Mouse (Mus musculus) right cerebral cortex, postnatal 10 days (tissue): ENCODE measurements around the gene Ecm2.

Source experiments
- DNase-seq, 2 experiments: peaks; one replicate each; pipeline ENCODE4 v3.0.0; 2021; ENCODE audit warnings: low spot score in 2 of 2

The Ecm2 gene

DNA sequence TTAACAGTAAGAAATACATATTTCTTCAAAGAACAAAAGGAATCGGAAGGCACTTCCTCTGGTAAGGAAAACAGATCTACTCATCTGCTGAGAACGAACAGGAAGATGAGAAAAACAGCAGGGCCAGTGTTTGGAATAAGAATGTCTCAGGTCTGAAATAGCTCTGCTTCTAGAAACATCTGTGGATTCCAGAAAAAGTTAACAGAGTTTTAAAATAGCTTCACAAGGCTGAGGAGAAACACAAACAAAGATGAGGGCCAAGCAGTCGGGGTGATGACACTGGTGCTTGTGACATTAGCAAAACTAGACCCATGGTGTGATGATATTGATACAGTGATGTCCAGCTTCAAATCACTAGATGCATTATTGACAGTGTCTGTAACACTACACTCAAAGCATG is 2.6 kb downstream of the Ecm2 start:
- no peak for DNase-seq

DNA sequence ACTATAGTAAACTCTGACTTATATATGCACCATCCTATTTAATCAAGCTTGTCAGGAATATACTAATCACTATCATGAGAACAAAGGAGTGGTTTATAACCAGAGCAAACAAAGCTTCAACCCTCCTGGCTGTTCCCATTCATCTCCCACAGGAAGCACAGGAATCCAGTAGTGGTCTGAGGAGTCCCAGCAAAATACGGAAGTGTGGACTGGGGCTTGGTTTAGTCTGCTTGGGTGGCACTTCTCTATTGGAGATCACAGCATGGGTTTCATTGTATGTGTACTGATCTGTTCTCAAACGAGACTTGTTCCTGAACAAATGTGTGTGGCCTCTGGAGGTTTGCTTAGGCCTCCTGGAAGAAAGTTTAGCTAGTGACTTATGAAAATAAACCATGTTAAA is 14.2 kb downstream of the Ecm2 start:
- no peak for DNase-seq

DNA sequence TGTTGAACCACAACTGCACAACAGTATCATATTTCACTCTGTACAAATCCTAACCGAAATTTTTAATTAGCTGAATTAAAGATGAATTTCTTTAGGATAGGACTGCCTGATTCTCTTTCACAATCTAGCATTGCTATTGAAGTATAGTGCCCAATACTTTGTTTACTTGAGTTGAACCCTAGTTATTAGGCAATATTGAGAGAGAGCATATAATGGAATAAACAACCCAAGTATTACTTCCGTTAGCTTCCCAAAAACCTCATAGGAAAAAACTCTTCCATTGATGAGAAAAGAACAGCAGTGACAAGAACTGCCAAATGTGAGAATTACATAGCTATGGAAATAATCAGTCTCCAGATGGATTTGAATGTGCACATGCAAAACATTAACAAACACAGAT is 21.6 kb downstream of the Ecm2 start:
- DNase-seq, result no peak

DNA sequence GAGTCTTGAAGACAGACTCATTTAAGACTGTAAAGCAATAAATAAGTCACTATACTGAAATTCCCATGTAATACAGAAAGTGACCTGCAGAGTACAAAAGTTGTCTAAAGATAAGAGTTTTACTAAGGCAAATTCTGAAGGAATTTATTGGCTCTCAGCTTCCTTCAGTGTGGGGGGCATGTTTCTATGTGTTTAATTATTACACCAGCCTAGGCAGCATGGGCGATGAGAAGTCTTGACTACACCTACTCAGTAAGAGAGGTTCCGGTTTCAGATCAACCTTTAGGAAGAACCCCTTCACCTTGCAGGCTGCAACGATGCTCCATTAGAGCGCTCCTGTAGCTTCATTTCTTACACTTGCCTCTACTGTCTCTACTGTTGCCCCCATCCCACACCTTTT is 26.0 kb downstream of the Ecm2 start:
- DNase-seq, result no peak

- no peak for DNase-seq
These were observed 32.3 kb downstream of the Ecm2 start for GRCm38 (mm10) chr13:49536946-49537345.

- no peak for DNase-seq
These were observed 34.1 kb downstream of the Ecm2 start for GRCm38 (mm10) chr13:49538693-49539092.

GRCm38 (mm10) chr13:49544279-49544678 is 39.7 kb downstream of the Ecm2 start, which contains the start of gene Aspn:
Gene Aspn, plus strand, starts transcription at chr13:49544443.
- no peak for DNase-seq

DNA sequence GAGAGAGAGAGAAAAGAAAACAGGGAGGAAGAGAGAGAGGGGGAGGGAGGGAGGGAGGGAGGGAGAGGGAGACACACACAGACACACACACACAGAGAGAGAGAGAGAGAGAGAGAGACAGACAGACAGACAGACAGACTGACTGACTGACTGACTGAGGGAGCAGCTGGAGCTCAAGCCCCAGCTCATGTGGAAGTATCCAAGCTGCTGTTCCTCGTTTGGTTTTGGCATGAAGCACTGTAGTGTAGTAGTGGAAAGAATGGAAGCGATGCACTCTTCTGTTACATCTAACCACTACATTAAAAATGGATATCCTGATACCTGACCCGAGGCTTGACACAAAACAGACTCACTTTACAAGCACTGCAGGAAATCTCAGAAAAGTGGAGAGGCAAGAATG is 41.0 kb downstream of the Ecm2 start:
- DNase-seq, result no peak

GRCm38 (mm10) chr13:49546517-49546916 is 41.9 kb downstream of the Ecm2 start:
- DNase-seq, result no peak

- DNase-seq, result no peak
These were observed 43.0 kb downstream of the Ecm2 start for GRCm38 (mm10) chr13:49547563-49548150.

- DNase-seq, result no peak
These were observed 45.0 kb downstream of the Ecm2 start for GRCm38 (mm10) chr13:49549616-49550015.

DNA sequence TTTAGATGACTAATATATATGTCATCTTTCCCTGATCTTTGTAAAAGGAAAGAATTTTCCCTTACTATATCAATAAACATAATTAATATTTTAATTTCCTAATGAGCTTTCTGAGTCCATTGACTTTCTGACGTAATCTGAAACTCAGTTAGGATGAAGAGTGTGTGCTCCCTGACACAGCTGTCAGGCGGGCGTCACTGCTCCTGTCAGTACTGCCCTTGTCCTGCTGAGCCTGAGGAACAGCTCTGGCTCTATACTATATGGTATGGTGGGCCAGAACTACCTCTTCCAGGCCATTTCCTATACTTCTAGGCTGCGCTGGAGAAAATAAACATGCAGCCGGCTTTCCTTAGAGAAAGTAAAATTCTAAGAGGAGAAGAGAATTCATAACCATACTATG is 49.9 kb downstream of the Ecm2 start:
- no peak for DNase-seq

DNA sequence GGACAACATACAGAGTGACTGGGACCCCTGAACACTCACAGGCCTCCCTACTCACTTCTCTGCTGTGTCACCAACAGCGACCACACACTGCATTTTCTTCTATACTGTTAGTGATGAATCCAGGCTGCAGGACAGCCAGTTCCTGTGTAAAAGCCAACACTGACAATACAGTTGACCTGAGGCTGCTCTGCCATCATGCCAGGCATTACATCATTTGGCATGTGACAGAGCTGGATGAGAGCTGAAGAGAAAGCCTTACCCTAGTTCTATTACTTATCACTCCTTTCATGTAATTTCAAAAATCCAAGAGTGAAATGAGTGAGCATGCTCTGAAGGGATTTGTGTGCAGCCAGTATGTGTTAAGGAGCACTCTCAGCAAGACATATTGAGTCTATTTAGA is 51.6 kb downstream of the Ecm2 start:
- no peak for DNase-seq

GRCm38 (mm10) chr13:49556924-49557323 is 52.3 kb downstream of the Ecm2 start:
- DNase-seq, result no peak

DNA sequence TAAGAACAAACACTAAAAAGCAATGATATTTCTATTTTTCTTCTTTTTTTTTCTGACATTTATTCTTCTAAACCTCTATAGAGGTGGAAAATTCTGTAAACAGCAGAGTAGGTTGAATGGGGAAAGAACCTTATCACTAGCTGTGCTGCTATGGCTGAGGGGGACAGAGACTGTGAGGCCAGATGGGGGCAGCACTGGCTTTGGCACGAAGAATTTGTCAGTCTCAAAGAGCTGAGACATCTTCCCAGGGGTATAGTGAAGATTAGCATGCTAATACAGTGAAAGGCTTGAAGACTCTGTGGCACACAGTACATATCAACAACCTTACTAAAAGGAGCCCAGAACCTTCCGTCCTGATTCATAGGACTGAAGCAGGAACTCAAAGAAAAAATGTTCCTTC is 54.6 kb downstream of the Ecm2 start:
- DNase-seq, result no peak

DNA sequence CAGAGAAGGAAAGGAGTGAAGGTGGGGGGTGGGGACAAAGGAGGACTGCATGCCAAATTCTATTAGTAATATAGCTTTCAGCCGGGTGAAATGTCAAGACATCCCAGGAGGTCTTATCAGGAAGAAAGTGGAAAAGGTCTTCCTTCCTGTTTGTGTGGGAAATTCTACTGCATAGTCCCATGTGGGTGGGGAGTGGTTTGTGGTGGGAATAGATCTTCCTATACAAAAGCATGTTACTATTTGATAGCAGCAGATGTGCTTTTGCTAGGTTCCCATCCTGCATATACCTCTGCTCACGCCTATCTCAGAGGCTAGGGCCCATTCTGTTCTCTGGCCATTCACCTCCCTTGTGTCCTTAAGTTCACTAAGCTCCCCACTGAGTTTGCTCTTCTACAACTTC is 56.3 kb downstream of the Ecm2 start:
- DNase-seq, result no peak

DNA sequence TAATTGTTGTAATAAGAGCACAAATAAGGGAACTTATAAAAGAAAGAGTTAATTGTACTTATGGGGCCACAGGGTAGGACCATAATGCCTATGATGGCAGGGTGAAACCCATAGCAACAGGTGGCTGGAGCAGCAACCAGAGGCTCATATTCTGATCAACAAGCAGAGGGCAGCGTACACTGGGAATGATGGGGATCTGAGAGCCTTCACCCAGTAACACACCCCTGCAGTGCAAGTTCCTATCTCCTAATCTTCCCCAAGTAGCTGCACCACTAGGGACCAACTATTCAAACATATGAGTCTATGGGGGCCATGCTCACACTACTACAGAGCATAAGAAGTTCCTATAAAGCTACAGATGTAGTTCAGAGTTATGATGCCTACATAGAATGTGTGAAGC is 59.7 kb downstream of the Ecm2 start:
- no peak for DNase-seq

GRCm38 (mm10) chr13:49570371-49570770 is 65.8 kb downstream of the Ecm2 start:
- no peak for DNase-seq

DNA sequence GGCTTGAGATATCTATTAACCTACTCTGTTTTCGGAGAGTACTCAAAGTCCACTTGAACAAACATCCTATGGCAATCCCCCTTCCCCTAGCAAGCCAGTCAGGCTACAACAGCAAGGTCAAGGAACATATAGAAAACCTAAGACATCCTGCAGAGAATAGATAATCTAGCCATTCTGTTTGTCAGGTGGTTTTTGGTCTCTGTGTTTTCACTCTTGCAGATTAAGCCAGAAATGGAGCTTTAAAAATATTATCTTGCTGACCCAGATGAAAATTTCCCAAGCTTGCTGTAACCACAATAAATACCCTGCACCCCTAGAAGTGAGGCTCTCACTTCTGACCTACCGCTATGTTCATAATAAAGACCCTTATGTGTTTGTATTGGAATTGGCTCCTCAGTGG is 66.8 kb downstream of the Ecm2 start:
- no peak for DNase-seq

- no peak for DNase-seq
These were observed 77.2 kb downstream of the Ecm2 start, which contains the start of gene Omd for GRCm38 (mm10) chr13:49581541-49582530. Gene Omd, plus strand, starts transcription at chr13:49582462.
